Mouse (Mus musculus) right cerebral cortex, postnatal 25 days (tissue): ENCODE data around the gene Nup93.

Experiments
- DNase-seq: peaks from one replicate; pipeline ENCODE4 v3.0.0; 2022

Nup93 gene

GRCm38 (mm10) chr8:94187290-94188002, 26.9 kb upstream of the Nup93 start:
- no peak for DNase-seq

- peak; percentile 53 for DNase-seq
Observed at GRCm38 (mm10) chr8:94189275-94190031, 24.9 kb upstream of the Nup93 start.

GRCm38 (mm10) chr8:94191101-94191691, 23.2 kb upstream of the Nup93 start:
- no peak for DNase-seq

GRCm38 (mm10) chr8:94192926-94193325, 21.4 kb upstream of the Nup93 start:
- DNase-seq, result no peak

- DNase-seq, result no peak
Observed at GRCm38 (mm10) chr8:94194591-94195223, 19.7 kb upstream of the Nup93 start.

GRCm38 (mm10) chr8:94199202-94199869, 15.0 kb upstream of the Nup93 start:
- DNase-seq, result peak; percentile 60

GRCm38 (mm10) chr8:94204043-94204442, 10.3 kb upstream of the Nup93 start:
- DNase-seq, result no peak

- no peak for DNase-seq
Observed at GRCm38 (mm10) chr8:94205736-94206135, 8.6 kb upstream of the Nup93 start.

- no peak for DNase-seq
Observed at GRCm38 (mm10) chr8:94206256-94206655, 8.1 kb upstream of the Nup93 start.

- no peak for DNase-seq
Observed at GRCm38 (mm10) chr8:94207491-94207890, 6.9 kb upstream of the Nup93 start.

- DNase-seq, result peak; percentile 48
Observed at GRCm38 (mm10) chr8:94209639-94210038, 4.7 kb upstream of the Nup93 start.

- no peak for DNase-seq
Observed at GRCm38 (mm10) chr8:94210225-94210624, 4.1 kb upstream of the Nup93 start.

GRCm38 (mm10) chr8:94213819-94214218, 545 bp upstream of the Nup93 start:
- DNase-seq, result no peak

GRCm38 (mm10) chr8:94227381-94227939, 13.1 kb downstream of the Nup93 start:
- DNase-seq, result peak; percentile 32

- DNase-seq, result no peak
Observed at GRCm38 (mm10) chr8:94240240-94240751, 25.9 kb downstream of the Nup93 start.

GRCm38 (mm10) chr8:94249836-94250435, 35.6 kb downstream of the Nup93 start:
- DNase-seq, result no peak

GRCm38 (mm10) chr8:94258881-94259280, 44.5 kb downstream of the Nup93 start:
- DNase-seq, result no peak

GRCm38 (mm10) chr8:94262626-94263297, 48.4 kb downstream of the Nup93 start:
- DNase-seq, result no peak

GRCm38 (mm10) chr8:94266344-94267191, 52.2 kb downstream of the Nup93 start:
- DNase-seq, result peak; percentile 58

GRCm38 (mm10) chr8:94268359-94268890, 54.1 kb downstream of the Nup93 start:
- DNase-seq, result no peak
